Mouse (Mus musculus) right cerebral cortex, postnatal 36 days (tissue): ENCODE results near the gene P2ry14.

Source experiments
- DNase-seq, 2 experiments: peaks; one replicate each; pipeline ENCODE4 v3.0.0; 2022; ENCODE audit warnings: low spot score in 2 of 2, mixed read lengths in 1 of 2

P2ry14 gene

DNA sequence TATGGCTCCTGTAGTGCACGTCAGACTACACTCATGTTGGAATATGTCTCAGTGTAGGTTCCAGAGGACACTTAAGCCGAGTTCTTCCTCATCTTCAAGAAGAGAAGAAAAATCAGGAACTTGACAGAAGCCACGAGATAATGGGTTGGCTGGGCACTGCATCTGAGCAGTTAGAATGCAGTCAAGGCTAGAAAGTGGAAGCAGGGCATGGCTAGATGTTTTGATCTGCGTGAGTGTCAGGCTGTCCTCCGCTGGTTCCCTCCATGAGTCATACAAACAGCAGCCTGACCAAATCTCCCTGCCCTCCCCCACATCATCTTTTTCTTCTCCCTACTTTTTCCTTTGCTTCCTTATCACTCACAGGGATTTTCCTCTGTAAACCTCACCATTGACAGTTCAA lies at the start of gene P2ry14:
Gene P2ry14 (minus strand): TSS at position 195 of the 400 bp plus-strand sequence.
- no peak for DNase-seq

DNA sequence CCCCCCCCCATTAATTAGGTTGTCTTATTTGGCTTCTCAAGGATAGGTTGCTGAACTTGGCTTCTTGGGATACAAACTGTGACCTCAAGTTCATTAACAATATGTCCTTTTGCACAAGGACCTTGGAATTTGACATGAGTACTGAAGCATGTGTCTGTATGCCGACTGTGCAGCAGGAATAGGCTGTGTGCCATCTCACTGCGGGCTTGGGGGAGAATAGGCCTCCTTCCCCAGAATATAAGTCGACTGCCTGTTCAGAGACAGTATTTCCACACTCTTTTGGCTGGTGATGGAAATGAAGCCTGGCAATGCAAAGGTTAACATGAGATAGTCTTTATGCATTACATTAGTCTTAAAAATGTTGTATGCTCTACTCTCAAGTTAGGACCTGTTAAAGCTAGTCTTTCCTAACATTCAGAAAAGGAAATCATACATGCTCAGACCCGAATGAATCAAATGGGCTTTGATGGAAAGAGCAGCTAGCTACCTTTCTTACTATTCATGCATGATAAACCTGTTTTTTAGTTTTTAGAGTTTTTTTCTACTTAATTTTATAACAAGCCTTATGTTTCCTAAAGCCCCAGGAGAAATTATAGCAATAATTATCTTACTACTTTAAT lies 44.0 kb upstream of the P2ry14 start:
- no peak for DNase-seq

- no peak for DNase-seq
These were observed 41.5 kb upstream of the P2ry14 start, which contains the start of gene Gpr87 for GRCm38 (mm10) chr3:59194938-59195337. TSS of gene Gpr87 (minus strand) at chr3:59195104.

DNA sequence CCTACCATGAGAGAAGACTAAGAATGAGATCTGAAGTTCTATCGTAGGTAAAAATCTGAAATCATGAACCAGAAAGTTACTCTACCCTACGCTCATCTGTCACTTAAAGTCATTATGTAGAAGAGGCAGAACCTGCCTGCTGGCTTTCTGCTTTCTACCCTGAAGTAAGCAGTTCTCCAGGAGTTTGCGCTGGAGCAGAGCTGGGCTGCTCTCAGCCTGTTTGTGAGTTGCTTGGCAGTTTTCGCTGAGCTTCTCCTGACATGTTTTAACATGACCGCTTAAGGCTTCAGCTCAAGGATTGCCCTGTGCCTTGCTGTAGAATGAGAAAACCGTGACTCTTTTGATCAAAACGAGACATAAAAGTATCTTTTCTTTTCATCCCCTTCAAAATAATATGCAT lies 40.7 kb upstream of the P2ry14 start:
- DNase-seq, result no peak

- DNase-seq, result no peak
These were observed 38.3 kb upstream of the P2ry14 start for GRCm38 (mm10) chr3:59191674-59192073.

GRCm38 (mm10) chr3:59187336-59187735 lies 33.9 kb upstream of the P2ry14 start:
- no peak for DNase-seq

- DNase-seq, result no peak
These were observed 32.2 kb upstream of the P2ry14 start for GRCm38 (mm10) chr3:59185662-59186061.

DNA sequence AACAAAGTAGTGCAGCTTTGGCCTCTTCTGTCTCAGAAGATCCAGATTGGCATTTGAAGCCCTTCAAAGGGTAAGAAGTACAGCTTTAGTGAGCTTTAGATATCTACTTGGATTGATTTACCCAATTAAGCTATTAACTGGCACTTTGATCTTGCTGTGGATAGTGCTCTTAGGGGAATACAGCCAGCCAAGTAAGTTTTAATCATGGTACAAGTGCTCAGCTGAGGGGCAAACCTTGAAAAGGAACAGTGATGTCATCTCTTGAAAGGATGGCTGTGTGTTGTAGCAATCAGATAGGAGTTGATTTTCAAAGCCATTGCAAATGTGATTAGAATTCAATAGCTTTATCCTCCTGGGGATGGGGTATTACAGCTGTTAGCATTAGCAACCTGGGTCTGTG lies 28.7 kb upstream of the P2ry14 start:
- no peak for DNase-seq

- no peak for DNase-seq
These were observed 27.7 kb upstream of the P2ry14 start for GRCm38 (mm10) chr3:59181134-59181533.

- DNase-seq, result no peak
These were observed 23.5 kb upstream of the P2ry14 start for GRCm38 (mm10) chr3:59176871-59177270.

DNA sequence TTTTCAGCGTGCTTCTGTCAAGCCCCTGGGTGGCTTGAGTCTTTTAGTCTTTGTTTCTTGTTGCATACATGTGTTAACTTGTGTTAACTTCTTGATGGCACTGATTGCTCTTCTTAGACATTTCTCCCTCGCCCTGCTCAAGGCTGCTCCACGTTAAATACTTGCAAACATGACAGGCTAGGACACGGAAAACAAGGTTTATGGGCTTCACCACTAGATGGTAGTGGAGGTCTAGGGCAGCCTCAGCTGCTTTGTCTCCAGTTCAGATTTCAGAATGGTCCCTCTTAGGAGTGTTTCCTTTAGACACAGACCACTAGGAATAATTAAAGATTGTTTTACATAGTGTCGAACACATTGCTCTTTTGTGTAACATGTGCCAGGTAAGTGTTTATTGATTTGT lies 21.8 kb upstream of the P2ry14 start:
- DNase-seq, result peak in 1 of 2 experiments; percentile 26

DNA sequence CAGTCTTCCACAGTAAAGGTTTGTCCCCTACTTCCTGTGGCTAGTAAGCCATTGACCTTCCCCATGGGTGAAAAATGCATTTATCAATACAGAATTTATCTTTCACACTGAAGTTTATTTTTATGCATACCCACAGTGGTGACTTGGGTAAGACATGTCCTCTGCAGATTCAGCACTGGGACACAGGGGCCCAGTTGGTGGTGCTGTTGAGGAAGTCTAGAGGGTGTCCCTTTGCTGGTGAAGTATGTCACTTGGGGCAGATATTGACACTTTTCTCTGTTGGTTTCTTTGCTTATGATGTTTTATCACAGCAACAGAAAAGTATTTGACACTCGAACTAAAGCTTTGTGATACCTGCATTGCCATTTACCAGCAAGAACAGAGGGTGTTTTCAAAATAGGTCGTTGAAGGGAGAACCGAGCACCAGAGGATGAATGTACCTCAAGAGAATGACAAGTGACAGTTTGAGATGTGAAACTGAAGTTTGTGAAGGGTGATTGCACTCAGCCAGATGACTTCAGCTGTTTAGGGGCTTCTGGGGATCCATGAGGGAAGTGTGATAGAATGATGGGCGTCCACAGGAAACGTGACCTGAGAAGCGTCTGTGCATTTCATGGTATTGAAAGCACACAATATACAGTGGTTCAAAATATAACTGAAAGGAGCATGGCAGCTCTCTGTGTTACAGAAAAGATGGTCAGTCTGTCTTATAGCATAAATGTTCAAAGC lies 21.2 kb upstream of the P2ry14 start:
- DNase-seq, result no peak

DNA sequence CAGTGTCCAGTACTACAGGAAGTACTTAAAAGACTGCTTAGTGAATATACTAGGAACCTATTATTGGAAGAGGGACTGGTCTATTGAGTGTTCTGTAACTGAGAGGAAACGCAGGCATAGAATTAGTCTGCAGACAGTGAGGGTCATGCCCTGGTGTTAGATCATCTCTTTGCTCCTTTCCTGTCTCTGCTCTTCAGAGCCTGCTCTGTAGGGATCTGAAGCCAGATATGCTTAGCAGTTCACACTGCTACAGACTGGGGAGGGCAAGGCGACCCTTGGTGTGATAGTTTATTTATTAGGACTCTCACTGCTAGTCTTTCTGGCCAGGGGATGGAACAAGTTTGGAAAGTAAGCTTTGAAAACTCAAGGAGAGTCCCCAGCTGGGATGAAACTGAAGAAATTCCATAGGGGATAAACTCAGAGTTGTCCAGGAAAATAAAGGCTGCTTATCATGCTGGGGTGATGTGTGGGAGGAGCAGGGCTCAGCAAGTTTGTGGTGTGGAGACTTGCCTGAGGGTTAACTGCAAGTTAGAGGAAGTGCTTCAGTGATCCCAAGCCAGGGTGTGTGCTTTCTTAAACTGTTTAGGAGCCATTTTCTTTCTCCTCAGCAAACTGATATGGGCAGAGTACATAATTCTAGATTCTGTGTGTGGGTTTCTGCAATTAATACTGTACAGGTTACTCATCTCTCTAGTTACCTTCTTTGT lies 16.7 kb upstream of the P2ry14 start:
- no peak for DNase-seq

DNA sequence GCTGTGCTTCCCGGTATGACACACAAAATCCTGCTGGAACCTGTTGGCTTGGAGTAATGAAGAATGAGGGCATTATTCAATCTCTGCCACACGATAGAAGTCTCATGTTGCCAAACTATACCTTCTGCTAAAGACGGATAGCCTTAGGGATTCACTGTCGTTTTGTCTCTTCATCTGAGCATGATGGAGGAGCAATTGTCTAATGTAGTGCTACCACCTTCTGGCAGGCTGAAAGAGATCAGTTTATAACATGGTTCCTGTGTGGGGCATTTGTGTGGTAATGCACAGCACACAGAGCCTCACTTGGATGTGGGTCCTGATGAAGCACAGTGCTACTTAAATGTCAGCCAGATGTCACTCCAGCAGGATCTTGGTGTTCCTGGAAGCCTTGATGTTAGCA lies 15.8 kb upstream of the P2ry14 start:
- DNase-seq, result no peak

- no peak for DNase-seq
These were observed 15.1 kb upstream of the P2ry14 start for GRCm38 (mm10) chr3:59168476-59168875.

DNA sequence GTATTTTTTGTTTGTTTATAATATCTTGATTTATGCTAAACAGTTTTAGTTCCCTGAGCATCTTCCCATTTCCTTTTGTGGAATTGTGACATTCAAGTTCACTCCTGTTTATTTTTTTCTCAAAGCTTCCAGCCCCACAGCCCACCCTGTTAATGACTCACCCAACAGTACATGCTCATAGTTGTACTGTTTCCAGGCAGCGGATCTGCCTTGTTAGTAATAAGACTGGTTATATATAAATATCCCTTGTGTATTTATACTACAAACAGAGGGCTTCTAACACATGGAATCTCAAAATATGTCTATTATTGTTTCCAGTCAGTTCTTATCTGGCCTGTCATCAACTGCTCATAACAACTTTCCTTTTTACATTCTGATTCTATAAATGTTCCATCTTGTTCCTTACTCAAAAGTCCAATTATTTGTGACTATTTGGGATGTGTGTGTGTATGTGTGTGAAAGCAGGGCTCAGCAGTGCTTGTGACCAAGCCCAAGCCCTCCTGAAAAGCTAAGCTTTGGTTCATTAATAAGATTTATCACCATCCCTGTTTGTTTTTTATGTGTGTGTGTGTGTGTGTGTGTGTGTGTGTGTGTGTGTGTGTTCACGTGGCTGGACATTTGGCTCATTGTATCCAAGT lies 14.1 kb upstream of the P2ry14 start:
- DNase-seq, result peak in 1 of 2 experiments; percentile 25

DNA sequence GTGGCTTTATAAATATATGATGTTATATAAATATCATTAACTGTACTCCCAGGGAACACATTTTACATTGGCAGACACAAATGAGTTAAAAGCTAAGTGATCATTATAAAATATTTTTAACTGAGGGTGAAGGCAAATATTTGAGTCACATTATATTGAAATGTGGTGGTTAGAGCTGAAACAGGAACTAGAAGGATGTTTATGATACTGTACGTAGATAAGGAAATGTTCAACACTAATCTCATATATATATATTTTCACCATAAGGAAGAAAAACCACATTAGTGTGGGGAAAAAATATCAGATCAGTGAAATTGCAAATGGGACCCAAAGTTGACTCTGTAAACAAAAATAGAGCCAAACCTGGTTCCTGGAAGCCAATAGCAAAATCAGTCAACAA lies 7.0 kb upstream of the P2ry14 start:
- DNase-seq, result no peak

GRCm38 (mm10) chr3:59157048-59157447 lies 3.6 kb upstream of the P2ry14 start:
- DNase-seq, result no peak

GRCm38 (mm10) chr3:59155404-59155803 lies 2.0 kb upstream of the P2ry14 start:
- peak in 1 of 2 experiments; percentile 49 for DNase-seq

GRCm38 (mm10) chr3:59154888-59155287 lies 1.5 kb upstream of the P2ry14 start:
- no peak for DNase-seq

- no peak for DNase-seq
These were observed 2.8 kb downstream of the P2ry14 start for GRCm38 (mm10) chr3:59150624-59151023.

- DNase-seq, result peak in 1 of 2 experiments; percentile 20
These were observed 3.8 kb downstream of the P2ry14 start for GRCm38 (mm10) chr3:59149646-59150045.
